Mouse (Mus musculus) bone marrow macrophage, adult 2 months (primary cell): Measurements from ENCODE around the gene L2hgdh. TPM values are rescaled to one million over a fixed set of nuclear protein-coding genes. Genes with fewer than 3 reads are reported as not detected.
"Not testable (repeated sequence)": the region's sequence is repeated elsewhere in the genome, so short reads cannot be mapped to it uniquely, and the experiment has no call there.

ENCODE experiments used
- H3K27ac ChIP-seq: 2 replicates; pipeline ENCODE4 v1.5.1; 2012; ENCODE audit warnings: low read depth, low read length; ENCODE audit not compliant: insufficient read depth
- H3K4me1 ChIP-seq: 2 replicates; pipeline ENCODE4 v1.6.1; 2012; ENCODE audit warnings: low read length; ENCODE audit not compliant: control insufficient read depth, insufficient read depth
- H3K4me3 ChIP-seq: 2 replicates; pipeline ENCODE4 v1.5.1; 2012; ENCODE audit warnings: mild to moderate bottlenecking, low read length, moderate library complexity; ENCODE audit not compliant: insufficient read depth
- CTCF ChIP-seq: IDR thresholded peaks from 2 replicates; pipeline ENCODE4 v1.5.1; 2012; ENCODE audit warnings: low read depth, mild to moderate bottlenecking, low read length, moderate library complexity
- POLR2A ChIP-seq: IDR thresholded peaks from 2 replicates; pipeline ENCODE4 v1.6.1; 2012; ENCODE audit warnings: mild to moderate bottlenecking, low read depth, low read length, borderline replicate concordance
- polyA plus RNA-seq: library from polyadenylated mRNA; stranded (reverse); fragments of >200 nt; gene quantifications from 2 replicates; pipeline ENCODE4 v1.2.4, GENCODE M21; 2012; ENCODE audit not compliant: missing spikeins, insufficient read depth, insufficient read length

L2hgdh gene
- polyA plus RNA-seq, 1 experiment: 4.0 TPM

DNA sequence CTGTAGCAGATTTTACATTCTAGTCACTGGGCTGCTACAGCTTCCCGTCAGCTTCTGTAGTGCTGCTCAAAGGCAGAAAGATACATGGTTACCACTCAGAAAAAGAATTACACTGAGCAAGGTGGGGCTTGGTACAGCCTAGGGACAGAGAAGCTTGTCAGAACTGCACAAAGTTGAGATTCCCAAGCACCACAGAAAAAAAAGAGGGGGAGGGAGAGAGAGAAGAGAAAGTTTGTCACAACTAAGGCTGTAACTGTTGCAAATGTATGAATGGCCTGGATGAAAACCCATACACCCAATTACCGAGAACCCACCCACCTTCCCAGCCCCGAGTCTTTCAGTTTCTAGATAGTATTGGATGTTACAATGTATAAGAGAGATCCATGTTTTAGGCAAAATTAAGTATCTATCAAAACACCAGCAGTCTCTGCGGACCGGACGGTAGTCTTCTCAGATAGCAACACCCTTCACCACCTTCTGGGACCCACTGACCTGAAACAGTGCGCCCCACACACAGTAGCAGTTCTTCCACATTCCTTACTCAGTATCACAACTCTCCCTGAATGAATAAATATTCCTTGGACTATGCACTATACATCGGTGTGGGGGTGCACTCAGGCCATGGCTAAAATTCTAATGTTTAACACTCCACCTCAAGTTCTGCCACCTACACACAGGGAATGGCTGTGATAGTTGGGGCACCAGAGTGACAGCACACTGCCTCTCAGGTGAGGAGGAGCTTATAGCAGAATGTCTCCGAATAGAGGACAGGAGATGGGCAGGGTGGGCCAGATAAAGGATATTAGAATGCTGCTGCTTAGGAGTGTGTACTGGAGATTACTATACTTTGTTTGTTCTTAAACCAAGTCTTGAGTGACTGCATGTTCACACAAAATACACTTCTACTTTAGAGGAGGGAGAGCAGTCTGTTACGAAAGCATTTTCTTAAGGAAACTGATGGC, 49.8 kb downstream of the L2hgdh start:
- TF ChIP-seq CTCF: no peak
- no peak for TF ChIP-seq POLR2A
- no peak overlapping the region for H3K27ac ChIP-seq
- peaks cover 7% of the 10 kb centered on the region for H3K4me1 ChIP-seq
- no peak overlapping the region for H3K4me3 ChIP-seq

DNA sequence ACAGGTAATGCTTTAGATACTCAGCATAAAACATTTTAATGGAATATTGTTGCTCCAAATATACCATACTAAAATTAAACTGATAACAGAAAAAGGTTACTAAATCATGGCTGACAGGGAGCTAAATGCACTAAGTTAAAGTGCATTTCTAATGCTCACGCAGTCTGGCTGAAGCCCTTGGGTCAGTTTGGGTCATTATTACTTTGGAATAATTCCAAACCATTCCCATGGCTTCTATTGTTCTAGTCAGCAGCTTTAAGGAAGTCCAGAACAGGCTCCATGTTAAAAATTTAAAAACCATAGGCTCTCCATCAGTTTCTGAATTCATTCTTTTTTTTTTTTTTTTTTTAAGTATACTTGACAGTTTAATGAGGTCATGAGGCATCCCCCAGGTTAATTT, 50.5 kb downstream of the L2hgdh start:
- no peak for TF ChIP-seq POLR2A
- TF ChIP-seq CTCF: no peak
- Histone ChIP-seq H3K4me3 (no peak overlapping the region), H3K27ac (no peak overlapping the region), H3K4me1 (peaks cover 7% of the 10 kb centered on the region)

DNA sequence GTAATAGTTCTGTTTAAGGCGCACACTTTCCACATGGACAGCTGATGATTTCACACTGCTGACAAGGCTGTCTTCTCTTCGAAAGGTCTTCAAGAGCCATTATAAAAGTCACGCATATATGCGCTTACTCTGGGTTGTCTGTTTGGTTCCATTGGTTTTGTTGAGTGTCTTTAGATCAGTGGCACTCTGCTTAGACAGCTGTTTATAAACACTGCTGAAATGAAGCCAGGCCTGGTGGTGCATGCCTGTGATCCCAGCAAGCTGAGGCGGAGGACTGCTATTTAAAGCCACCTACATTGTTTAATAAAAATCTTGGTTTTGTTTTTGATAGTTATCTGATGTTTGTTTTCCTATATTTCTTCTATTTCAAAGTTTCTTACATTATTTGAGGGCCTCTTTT, 58.0 kb downstream of the L2hgdh start:
- TF ChIP-seq POLR2A (no peak), CTCF (no peak)
- Histone ChIP-seq H3K27ac (no peak overlapping the region), H3K4me1 (no peaks in the 10 kb centered on the region), H3K4me3 (no peak overlapping the region)

DNA sequence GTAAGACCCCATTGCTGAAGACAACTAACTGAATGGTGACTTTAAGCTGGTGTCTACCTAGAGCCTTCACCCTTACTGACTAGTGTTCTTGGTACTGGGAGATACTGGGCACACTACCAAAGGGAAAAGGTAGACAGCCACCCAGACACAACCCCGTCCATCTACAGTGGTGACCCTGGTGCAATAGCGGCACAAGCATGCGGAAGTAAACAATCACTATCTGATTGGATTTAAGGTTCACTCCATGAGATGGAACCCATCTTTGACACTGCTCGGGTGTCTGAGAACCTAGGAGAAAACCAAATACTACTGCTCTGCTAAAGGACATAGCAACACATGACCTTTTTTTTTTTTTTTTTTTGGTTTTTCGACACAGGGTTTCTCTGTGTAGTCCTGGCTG, 63.0 kb downstream of the L2hgdh start:
- no peak overlapping the region for H3K27ac ChIP-seq
- no peaks in the 10 kb centered on the region for H3K4me1 ChIP-seq
- no peak overlapping the region for H3K4me3 ChIP-seq
- TF ChIP-seq POLR2A (no peak), CTCF (no peak)

DNA sequence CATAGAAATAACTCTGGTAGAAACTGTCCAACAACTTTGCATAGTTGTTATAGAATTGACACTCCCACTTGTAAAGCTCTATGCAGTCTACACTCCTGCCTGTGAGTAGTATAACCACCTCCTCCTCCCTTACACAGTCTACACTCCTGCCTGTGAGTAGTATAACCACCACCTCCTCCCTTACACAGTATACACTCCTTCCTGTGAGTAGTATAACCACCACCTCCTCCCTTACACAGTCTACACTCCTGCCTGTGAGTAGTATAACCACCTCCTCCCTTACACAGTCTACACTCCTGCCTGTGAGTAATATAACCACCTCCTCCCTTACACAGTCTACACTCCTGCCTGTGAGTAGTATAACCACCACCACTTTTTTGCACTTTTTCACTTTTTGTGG, 70.7 kb downstream of the L2hgdh start:
- H3K4me3 ChIP-seq, H3K4me1 ChIP-seq, H3K27ac ChIP-seq: not testable (repeated sequence)

DNA sequence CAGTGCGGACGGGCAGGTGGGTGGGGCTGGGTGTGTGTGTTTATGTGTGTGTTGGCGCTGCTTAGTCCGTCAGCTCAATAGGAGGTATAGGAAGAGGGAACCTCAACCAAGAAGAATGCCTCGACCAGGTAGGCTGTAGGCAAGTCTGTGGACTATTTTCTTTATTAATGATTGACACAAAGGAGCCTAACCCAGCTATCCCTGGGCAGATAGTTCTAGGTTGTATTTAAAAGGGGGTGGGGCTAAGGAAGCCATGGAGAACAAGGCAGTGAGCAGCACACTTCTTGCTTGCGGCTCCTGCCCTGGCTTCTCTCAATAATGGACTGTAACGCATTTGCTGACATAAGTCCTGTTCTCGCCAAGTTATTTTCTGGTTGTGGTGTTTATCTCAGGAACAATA, 75.2 kb downstream of the L2hgdh start:
- H3K4me1 ChIP-seq: peaks cover 20% of the 10 kb centered on the region

DNA sequence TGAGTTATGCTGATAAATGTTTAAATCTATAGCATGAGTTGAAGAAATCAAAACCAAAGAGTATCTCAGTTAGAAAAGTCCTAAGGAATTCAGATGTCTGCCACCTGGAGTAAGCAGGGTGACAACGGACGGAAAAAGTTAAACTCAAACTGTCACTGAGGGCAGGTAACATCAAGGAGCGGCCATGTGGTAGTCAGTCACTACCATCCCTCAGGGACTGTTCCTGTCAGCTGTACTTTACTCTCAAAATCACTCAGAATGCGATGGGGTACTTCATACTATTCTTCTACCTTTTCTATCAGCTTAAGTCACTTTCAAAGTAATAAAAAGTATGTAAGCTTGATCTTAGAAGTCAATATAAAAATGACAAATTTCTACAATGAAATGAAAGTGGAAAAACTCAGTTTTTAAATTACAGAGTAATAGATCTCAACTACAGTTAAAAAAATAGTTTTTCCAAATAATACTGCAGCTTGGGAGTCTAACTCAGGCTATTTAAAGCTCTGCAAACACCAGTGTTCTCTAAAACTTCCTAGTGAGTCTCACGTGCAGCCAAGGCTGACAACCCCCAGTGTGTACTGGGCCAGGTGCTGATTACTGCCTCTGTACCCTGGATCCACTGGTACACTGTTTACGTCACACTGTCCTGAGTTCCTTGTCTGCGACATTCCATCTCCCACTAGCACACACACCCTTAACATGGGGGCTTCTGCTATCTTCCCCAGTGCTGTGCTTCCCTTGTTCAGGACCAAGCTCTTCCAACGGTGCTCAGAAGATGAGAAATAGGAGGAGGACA, 78.7 kb downstream of the L2hgdh start:
- H3K27ac ChIP-seq: peak overlapping the region; percentile 55
- no peak overlapping the region for H3K4me3 ChIP-seq
- TF ChIP-seq POLR2A: no peak
- TF ChIP-seq CTCF: no peak
- H3K4me1 ChIP-seq: peaks cover 31% of the 10 kb centered on the region

More for the DNA sequence above, 75.2 kb downstream of the L2hgdh start:
- Histone ChIP-seq H3K4me3 (no peak overlapping the region), H3K27ac (no peak overlapping the region)
- TF ChIP-seq POLR2A: no peak
- TF ChIP-seq CTCF: no peak

DNA sequence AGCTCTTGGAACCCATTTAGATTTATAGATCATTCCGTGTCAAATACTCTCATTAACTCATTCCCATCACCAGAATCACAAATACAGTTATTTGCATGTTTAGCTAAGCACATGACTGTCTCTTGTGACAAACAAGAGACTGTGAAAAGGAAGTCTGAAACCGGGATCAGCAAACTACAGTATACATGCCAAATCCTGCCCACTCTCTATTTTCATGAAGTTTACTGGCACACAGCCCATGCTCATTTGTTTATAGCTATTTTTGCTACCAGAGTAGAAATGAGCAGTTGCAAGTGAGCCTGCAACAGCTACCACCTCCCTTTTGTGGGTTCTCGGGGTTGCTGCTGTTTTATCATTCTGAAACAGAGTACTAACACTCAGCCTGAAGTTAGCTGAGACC, 79.8 kb downstream of the L2hgdh start:
- Histone ChIP-seq H3K4me1 (peaks cover 31% of the 10 kb centered on the region), H3K4me3 (no peak overlapping the region), H3K27ac (peak overlapping the region; percentile 95)
- TF ChIP-seq POLR2A: no peak
- TF ChIP-seq CTCF: no peak

DNA sequence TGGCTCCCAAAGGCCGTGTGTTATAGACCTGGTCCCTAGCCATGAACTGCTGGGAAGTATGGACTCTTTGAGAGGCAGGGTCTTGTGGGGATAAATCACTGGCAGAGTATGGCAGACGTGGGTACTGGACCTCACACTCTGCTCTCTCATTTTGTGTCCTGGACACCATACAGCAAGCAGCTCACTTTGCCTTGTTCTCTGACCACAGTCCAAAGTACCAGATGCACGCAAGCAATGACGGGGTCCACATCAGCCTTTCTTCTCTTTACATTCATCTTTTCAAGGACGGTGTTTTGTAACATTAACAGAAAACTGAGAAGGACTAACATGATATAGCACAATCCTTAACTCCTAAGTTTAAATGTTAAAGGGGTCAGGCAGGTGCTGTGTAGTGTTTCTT, 81.8 kb downstream of the L2hgdh start:
- Histone ChIP-seq H3K27ac (no peak overlapping the region), H3K4me3 (no peak overlapping the region), H3K4me1 (peaks cover 31% of the 10 kb centered on the region)
- TF ChIP-seq POLR2A (no peak), CTCF (no peak)

Other genes starting within 250 kb of the L2hgdh start
- 12.1 and 14.4 TPM in 2 replicates for gene Vcpkmt, start 141.8 kb downstream of the L2hgdh start, polyA plus RNA-seq
- gene Sos2, start 43.0 kb downstream of the L2hgdh start, polyA plus RNA-seq: 35.3 and 35.8 TPM in 2 replicates
- gene Atp5s, start 77 bp upstream of the L2hgdh start, polyA plus RNA-seq: 9.8 and 13.8 TPM in 2 replicates
- not detected in 2 replicates for gene Cdkl1, start 66.4 kb upstream of the L2hgdh start, polyA plus RNA-seq
- gene Atl1, start 167.7 kb upstream of the L2hgdh start, polyA plus RNA-seq: 0.84 and 1.1 TPM in 2 replicates
- 8.2 and 8.7 TPM in 2 replicates for gene Map4k5, start 168.3 kb upstream of the L2hgdh start, polyA plus RNA-seq